Mouse (Mus musculus) c-Kit-negative CD71-positive TER-119-positive erythroid progenitor cells, embryonic 14.5 days (primary cell): ENCODE results near the gene 4930544D05Rik.

Source experiments
- DNase-seq: peaks from one replicate; pipeline ENCODE4 v3.0.0-alpha.2; 2013; ENCODE audit warnings: low read depth, low spot score

4930544D05Rik gene

GRCm38 (mm10) chr11:70655571-70656455, 40.2 kb downstream of the 4930544D05Rik start:
- DNase-seq: no peak

DNA sequence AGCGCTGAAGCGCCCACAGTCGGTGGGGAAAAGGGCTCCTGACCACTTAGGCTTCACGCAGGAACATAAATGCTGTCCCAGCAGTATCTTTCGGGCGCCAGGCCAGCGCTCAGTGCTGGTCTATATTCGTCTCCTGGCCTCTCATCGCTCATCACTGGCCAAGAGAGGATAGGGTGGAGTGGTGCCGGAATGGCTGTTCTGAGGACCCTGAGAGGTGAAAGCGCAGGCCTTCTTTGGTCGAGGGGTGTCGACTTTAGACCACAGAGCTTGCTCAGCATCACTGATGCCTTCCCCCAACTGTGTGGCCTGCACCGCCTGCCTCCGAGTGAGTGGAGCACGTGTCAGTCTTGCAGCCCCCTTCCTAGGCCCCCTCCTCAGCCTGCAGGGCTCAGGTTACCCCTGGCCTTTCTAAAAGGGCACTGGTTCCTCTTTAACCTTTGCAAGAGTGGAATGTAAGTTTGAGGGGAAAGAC, 40.8 kb downstream of the 4930544D05Rik start:
- DNase-seq: no peak

DNA sequence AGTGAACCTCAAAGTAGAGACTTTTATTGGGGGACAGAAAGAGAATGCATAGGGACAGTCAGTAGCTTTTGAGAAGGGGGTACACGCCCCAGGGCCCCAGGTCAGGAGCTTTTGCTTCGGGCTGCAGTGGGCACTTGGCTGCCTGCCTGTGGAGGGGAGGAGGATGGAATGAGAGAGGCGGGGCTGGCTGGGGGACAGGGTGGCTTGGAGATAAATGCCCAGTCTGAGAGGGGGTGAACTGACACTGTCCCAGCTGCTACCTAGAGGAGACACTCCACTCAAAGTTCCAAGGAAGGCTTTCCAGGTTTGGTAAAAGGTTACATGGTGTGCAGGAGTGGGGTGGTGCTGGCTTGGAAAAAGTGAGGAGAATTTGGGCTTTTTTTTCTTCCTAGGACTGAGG, 41.3 kb downstream of the 4930544D05Rik start, which contains the start of gene Eno3:
TSS of gene Eno3 (plus strand) at position 239 of the 400 bp plus-strand sequence.
- DNase-seq: no peak

DNA sequence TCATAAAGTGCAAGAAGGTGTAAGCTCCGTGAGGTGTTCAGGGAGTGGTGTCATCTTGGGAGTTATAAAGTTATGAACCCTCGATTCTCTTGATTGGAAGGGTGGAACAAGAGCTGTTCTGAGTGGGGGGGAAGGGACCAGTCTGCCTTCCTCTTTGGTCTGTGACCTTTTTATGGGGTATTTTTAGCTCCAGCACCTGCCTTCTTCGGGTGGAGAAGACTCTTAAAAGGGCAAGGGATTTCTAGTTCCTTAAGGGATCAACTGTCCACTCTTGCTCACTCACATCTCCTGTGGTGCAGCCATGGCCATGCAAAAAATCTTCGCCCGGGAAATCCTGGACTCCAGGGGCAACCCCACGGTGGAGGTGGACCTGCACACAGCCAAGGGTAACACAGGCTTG, 41.9 kb downstream of the 4930544D05Rik start:
- no peak for DNase-seq

DNA sequence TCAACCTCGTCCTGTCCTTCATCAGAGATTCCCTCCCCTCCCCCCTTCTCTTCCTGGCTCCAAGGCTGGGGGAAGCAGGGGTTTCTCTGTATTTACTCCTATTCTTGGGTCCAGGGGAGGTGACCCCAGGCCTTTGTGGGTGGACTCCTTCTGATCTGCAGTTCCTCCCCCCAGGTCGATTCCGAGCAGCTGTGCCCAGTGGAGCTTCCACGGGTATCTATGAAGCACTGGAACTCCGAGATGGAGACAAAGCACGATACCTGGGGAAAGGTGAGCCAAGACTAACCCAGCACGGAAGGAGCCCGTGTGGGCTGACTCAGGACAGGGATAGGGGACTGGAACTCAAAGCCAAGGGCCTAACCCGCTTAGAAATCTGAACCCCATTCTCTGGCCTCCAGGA, 42.3 kb downstream of the 4930544D05Rik start:
- no peak for DNase-seq

DNA sequence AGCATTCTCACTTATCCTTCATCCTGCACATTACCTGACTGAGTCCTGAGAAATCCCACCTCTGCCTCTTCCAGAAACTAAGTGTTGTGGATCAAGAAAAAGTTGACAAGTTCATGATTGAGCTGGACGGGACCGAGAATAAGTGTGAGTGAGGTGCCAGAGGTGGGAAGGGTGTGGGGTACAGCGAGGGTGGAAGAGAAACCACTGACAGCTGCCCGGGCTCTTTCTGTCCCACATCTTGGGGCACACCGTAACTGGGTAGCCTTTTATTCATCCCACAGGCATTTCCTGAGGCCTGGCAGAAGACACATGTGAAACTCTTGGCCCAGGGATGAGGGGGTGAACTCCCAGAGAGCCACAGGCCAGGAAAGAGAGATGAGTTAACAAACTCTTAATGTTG, 42.9 kb downstream of the 4930544D05Rik start:
- DNase-seq: no peak

- DNase-seq: no peak
Observed at GRCm38 (mm10) chr11:70658942-70659341, 43.3 kb downstream of the 4930544D05Rik start.

GRCm38 (mm10) chr11:70660571-70660970, 44.9 kb downstream of the 4930544D05Rik start:
- no peak for DNase-seq

DNA sequence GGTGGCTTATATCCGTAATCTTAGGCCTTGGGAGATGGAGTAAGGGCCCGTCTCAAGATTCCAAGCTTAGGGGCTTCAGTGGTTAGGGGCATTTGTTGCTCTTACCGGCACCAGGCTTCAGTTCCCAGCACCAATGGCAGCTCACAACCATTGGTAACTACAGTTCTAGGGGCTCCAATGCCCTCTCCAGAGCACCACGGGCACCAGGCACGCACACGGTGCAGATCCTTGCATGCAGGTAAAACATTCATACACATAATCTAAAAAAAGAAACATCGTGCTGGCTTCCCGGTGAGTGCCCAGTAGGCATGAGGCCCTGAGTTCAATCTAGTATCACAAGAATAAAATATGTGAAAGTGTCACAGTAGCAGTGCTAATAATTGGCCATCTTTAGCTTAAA, 47.5 kb downstream of the 4930544D05Rik start:
- DNase-seq: no peak

GRCm38 (mm10) chr11:70663957-70664356, 48.3 kb downstream of the 4930544D05Rik start:
- no peak for DNase-seq

- no peak for DNase-seq
Observed at GRCm38 (mm10) chr11:70664741-70665140, 49.1 kb downstream of the 4930544D05Rik start.
